Mouse (Mus musculus): ENCODE measurements around the gene Rpl10-ps3. TPM values are rescaled to one million over a fixed set of nuclear protein-coding genes. Genes with fewer than 3 reads are reported as not detected.

Gene Rpl10-ps3
- 1,608 TPM for total RNA-seq (2023)

DNA sequence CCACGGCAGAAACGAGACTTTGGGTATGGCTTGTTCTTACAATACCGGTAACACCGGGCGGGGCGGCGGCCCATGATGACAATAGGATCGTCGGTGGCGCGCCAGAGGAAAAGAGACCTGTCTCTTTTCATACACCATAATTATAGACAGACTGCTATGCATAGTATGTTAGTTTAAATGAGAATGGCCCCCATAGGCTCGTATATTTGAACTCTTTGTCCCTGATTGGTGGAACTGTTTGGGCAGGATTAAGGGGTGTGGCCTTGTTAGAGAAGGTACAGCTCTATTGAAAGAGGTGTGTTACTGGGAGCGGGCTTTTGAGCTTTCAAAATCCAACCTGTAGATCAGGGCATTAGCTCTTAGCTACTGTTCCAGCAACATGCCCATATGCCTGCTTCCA is at the start of gene Rpl10-ps3:
Rpl10-ps3 (minus strand) TSS at position 101 of the 400 bp plus-strand sequence.

Other genes starting within 250 kb of the Rpl10-ps3 start
- gene Plet1, start 149.6 kb upstream of the Rpl10-ps3 start, total RNA-seq (2023) = not detected
- 40.5 TPM for gene Pts, start 183.8 kb upstream of the Rpl10-ps3 start, total RNA-seq (2023)
- 2.3 TPM for gene Il18, start 209.9 kb upstream of the Rpl10-ps3 start, total RNA-seq (2023)
- gene Bco2, start 210.2 kb upstream of the Rpl10-ps3 start, total RNA-seq (2023) = not detected
- gene Tex12, start 216.4 kb upstream of the Rpl10-ps3 start, total RNA-seq (2023) = not detected

Data from CD4-positive naive resting alpha-beta T cell, adult 76 days (primary cell).